8 mouse cellular contexts compared by ENCODE assay signal in genomic region chr9:65587270-65587572, GRCm38 (mm10). TPM values are rescaled to one million over a fixed set of nuclear protein-coding genes. Genes with fewer than 3 reads are reported as not detected.
DNase-seq lines count a peak whose midpoint lies in the region; ATAC-seq and TF ChIP-seq lines count a peak whose summit lies in the region.

No protein-coding gene starts in this region.

- H3K27ac ChIP-seq in lung, embryonic 16.5 days (ENCODE audit: low read length) = 0 out of 2 replicates have a peak overlapping the region, but pooled peaks have one; percentile 7
- H3K27ac ChIP-seq in forebrain, embryonic 11.5 days (ENCODE audit: low read depth, low read length) = peak overlapping the region; percentile 66; the same call in 1 of the 2 replicates
- no peak overlapping the region for H3K27ac ChIP-seq in limb, embryonic 15.5 days
- no peak overlapping the region for H3K27ac ChIP-seq in small intestine, adult 2 months (ENCODE audit: insufficient read depth, low read depth, low read length)

- 0% methylated on average over 6 of the region's 6 CpGs for WGBS in lung, embryonic 16.5 days
- WGBS in forebrain, embryonic 11.5 days = 0% methylated on average over 6 of the region's 6 CpGs
- 0% methylated on average over 6 of the region's 6 CpGs for WGBS in limb, embryonic 15.5 days
- under 1% methylated on average over 6 of the region's 6 CpGs for WGBS in small intestine, adult 2 months

- no peak for TF ChIP-seq CTCF in small intestine, adult 2 months (IDR thresholded peaks at IDR 0.05; ENCODE audit: extremely low read depth, insufficient read length, insufficient replicate concordance, low read depth, low read length)

- no peaks in the 10 kb centered on the region for H3K9me3 ChIP-seq in lung, embryonic 16.5 days (ENCODE audit: control insufficient read depth, low read length)
- H3K9me3 ChIP-seq in forebrain, embryonic 11.5 days (ENCODE audit: control insufficient read depth, low read length) = no peaks in the 10 kb centered on the region
- H3K9me3 ChIP-seq in limb, embryonic 15.5 days = no peaks in the 10 kb centered on the region

- ATAC-seq in lung, embryonic 16.5 days (ENCODE audit: low read depth) = no peak; the same call in 1 of the 2 replicates
- ATAC-seq in forebrain, embryonic 11.5 days (replicated peaks; ENCODE audit: low FRiP score) = no peak
- no peak for ATAC-seq in limb, embryonic 15.5 days (ENCODE audit: insufficient number of reproducible peaks, low FRiP score, low TSS enrichment, low read depth)

- peak overlapping the region; percentile 97 for H3K4me2 ChIP-seq in lung, embryonic 16.5 days (ENCODE audit: low read depth, low read length)
- peak overlapping the region; percentile 96 for H3K4me2 ChIP-seq in forebrain, embryonic 11.5 days (ENCODE audit: low read depth, low read length, severe bottlenecking)
- peak overlapping the region; percentile 99 for H3K4me2 ChIP-seq in limb, embryonic 15.5 days

- no peak for DNase-seq in lung, adult 18-20 months
- no peak for DNase-seq in forebrain, embryonic 11.5 days (ENCODE audit: low spot score)
- DNase-seq in urinary bladder, postnatal 25 days (ENCODE audit: low spot score) = no peak
- DNase-seq in thymus, postnatal 14 days = no peak
- no peak for DNase-seq in left cerebral cortex, adult 11 months (ENCODE audit: low spot score)

- TF ChIP-seq POLR2A in small intestine, adult 2 months (IDR thresholded peaks at IDR 0.05; ENCODE audit: low read depth, low read length) = no peak

- no peaks in the 10 kb centered on the region for H3K27me3 ChIP-seq in lung, embryonic 16.5 days (ENCODE audit: control insufficient read depth, insufficient read depth, low read depth, low read length)
- H3K27me3 ChIP-seq in forebrain, embryonic 11.5 days (ENCODE audit: control insufficient read depth, insufficient read depth, low read length) = no peaks in the 10 kb centered on the region
- H3K27me3 ChIP-seq in limb, embryonic 15.5 days = no peaks in the 10 kb centered on the region
- H3K27me3 ChIP-seq in small intestine, adult 2 months (ENCODE audit: control insufficient read depth, insufficient read depth, low read length) = no peaks in the 10 kb centered on the region

- peak overlapping the region; percentile 75 for H3K9ac ChIP-seq in lung, embryonic 16.5 days (ENCODE audit: low read length)
- H3K9ac ChIP-seq in forebrain, embryonic 11.5 days (ENCODE audit: low read length) = peak overlapping the region; percentile 77
- peak overlapping the region; percentile 52; the same call in 1 of the 2 replicates for H3K9ac ChIP-seq in limb, embryonic 15.5 days

- 0 out of 2 replicates have a peak, but pooled peaks cover 7% of the 10 kb centered on the region for H3K36me3 ChIP-seq in lung, embryonic 16.5 days (ENCODE audit: control insufficient read depth, insufficient read depth, low read length)
- no peaks in the 10 kb centered on the region; the same call in 1 of the 2 replicates for H3K36me3 ChIP-seq in forebrain, embryonic 11.5 days (ENCODE audit: control insufficient read depth, insufficient read depth, low read length)
- H3K36me3 ChIP-seq in limb, embryonic 15.5 days = peaks cover 18% of the 10 kb centered on the region; the same call in 1 of the 2 replicates
- no peaks in the 10 kb centered on the region for H3K36me3 ChIP-seq in small intestine, adult 2 months (ENCODE audit: control insufficient read depth, insufficient read depth, low read length)

- H3K4me3 ChIP-seq in lung, embryonic 16.5 days (ENCODE audit: low read length) = peak overlapping the region; percentile 72
- peak overlapping the region; percentile 74 for H3K4me3 ChIP-seq in forebrain, embryonic 11.5 days (ENCODE audit: low read depth, low read length)
- H3K4me3 ChIP-seq in limb, embryonic 15.5 days = peak overlapping the region; percentile 58
- H3K4me3 ChIP-seq in small intestine, adult 2 months (ENCODE audit: low read depth, low read length) = peak overlapping the region; percentile 76

- H3K4me1 ChIP-seq in lung, embryonic 16.5 days (replicated peaks; ENCODE audit: control insufficient read depth, insufficient read depth, low read length) = peaks cover 23% of the 10 kb centered on the region
- H3K4me1 ChIP-seq in forebrain, embryonic 11.5 days (replicated peaks; ENCODE audit: control insufficient read depth, insufficient read depth, low read length) = peaks cover 10% of the 10 kb centered on the region
- peaks cover 29% of the 10 kb centered on the region for H3K4me1 ChIP-seq in limb, embryonic 15.5 days
- H3K4me1 ChIP-seq in small intestine, adult 2 months (ENCODE audit: control insufficient read depth, insufficient read depth, insufficient read length, low read length) = peaks cover 2% of the 10 kb centered on the region; the same call in 1 of the 2 replicates

RNA-seq across cellular contexts. Expression of gene Pif1, which starts 0.3 kb away (rescaled TPM):
- 16.1 and 17.0 TPM in 2 replicates for polyA plus RNA-seq in lung, embryonic 16.5 days (2015; fragmentation: Nextera tagmentation; extraction: Ambion mirVana)
- polyA plus RNA-seq in forebrain, embryonic 11.5 days (2014; fragmentation: Nextera tagmentation; extraction: Ambion mirVana) = 26.2 and 31.8 TPM in 2 replicates
- polyA plus RNA-seq in limb, embryonic 15.5 days (2015; fragmentation: Nextera tagmentation; extraction: Ambion mirVana) = 8.9 and 9.6 TPM in 2 replicates
- 3.8 and 5.0 TPM in 2 replicates for polyA plus RNA-seq in small intestine, adult 2 months (2012; rRNA removed)

RNA-seq across cellular contexts. Expression of gene Plekho2, which starts 7.4 kb away (rescaled TPM):
- polyA plus RNA-seq in lung, embryonic 16.5 days (2015; fragmentation: Nextera tagmentation; extraction: Ambion mirVana) = 23.6 and 24.4 TPM in 2 replicates
- 8.3 and 8.8 TPM in 2 replicates for polyA plus RNA-seq in forebrain, embryonic 11.5 days (2014; fragmentation: Nextera tagmentation; extraction: Ambion mirVana)
- 18.6 and 19.7 TPM in 2 replicates for polyA plus RNA-seq in limb, embryonic 15.5 days (2015; fragmentation: Nextera tagmentation; extraction: Ambion mirVana)
- polyA plus RNA-seq in small intestine, adult 2 months (2012; rRNA removed) = 6.3 and 9.7 TPM in 2 replicates

RNA-seq across cellular contexts. Expression of gene Rbpms2, which starts 42.2 kb away (rescaled TPM):
- 10.8 and 14.1 TPM in 2 replicates for polyA plus RNA-seq in lung, embryonic 16.5 days (2015; fragmentation: Nextera tagmentation; extraction: Ambion mirVana)
- 20.3 and 23.6 TPM in 2 replicates for polyA plus RNA-seq in forebrain, embryonic 11.5 days (2014; fragmentation: Nextera tagmentation; extraction: Ambion mirVana)
- 7.9 and 9.5 TPM in 2 replicates for polyA plus RNA-seq in limb, embryonic 15.5 days (2015; fragmentation: Nextera tagmentation; extraction: Ambion mirVana)
- polyA plus RNA-seq in small intestine, adult 2 months (2012; rRNA removed) = 18.4 and 22.5 TPM in 2 replicates

Comparison
In these comparisons a context has a peak if more than half of its experiments do, and no peak if none do; other contexts are left out.
1. H3K27ac ChIP-seq: peak in lung, embryonic 16.5 days (single experiment) and forebrain, embryonic 11.5 days (single experiment); none in limb, embryonic 15.5 days (single experiment) and small intestine, adult 2 months (single experiment).
2. Peak in every context shown above with its lines, with median percentiles within 50 percentile points of each other: H3K4me2 ChIP-seq, H3K4me3 ChIP-seq and H3K9ac ChIP-seq.